Mouse (Mus musculus) layer of hippocampus, adult 11-12 months (tissue): ENCODE measurements around the gene Brd7.
A peak's percentile ranks its signal among the peaks of the same experiment; 100 is the strongest.

Experiments used
- DNase-seq: peaks from one replicate; pipeline ENCODE4 v3.0.0; 2022; ENCODE audit warnings: low spot score

Gene Brd7

GRCm38 (mm10) chr8:88361708-88362428, at the start of gene Brd7:
TSS of gene Brd7 (minus strand) at chr8:88362194.
- peak; percentile 80 for DNase-seq

DNA sequence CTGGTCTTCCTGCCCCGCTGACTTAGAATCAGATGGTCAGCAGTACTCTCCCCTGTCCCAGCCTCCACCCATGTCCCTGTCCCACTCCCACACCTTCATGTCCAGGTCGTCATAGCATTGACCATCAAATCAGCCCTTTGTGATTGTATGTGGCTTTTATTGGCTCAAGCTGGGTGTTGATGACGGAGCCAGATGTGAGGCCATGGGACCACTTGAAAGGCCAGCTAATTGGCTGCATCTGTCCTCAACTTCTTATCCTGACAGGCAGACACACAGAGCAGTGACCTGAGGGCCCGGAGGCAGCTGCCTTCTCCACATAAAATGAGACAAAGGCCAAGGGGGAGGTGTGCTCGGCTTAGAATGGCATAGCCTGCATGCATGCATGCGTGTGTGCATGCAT, 49.5 kb upstream of the Brd7 start:
- no peak for DNase-seq

- DNase-seq, result no peak
Observed at GRCm38 (mm10) chr8:88409401-88409940, 47.5 kb upstream of the Brd7 start.

GRCm38 (mm10) chr8:88407716-88408115, 45.7 kb upstream of the Brd7 start:
- no peak for DNase-seq

DNA sequence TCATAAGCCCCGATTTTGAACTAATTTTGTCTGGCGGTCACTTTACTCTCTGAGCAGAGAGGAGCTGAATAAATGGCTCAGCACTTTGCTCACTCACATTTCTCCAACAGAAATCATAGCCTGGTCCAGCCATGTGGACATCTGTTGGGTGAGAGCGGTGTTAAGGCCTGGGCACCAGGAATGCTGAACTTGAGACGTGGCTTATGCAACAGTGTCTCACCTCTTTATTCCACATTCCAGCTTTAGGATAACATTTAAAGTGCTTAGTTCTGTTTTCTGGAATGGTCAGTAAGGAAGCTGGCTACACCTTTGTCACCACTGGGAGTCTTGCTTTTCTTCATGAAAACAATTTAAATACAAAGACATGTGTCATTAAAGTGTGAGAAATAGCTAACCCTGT, 36.1 kb upstream of the Brd7 start:
- DNase-seq, result no peak

- no peak for DNase-seq
Observed at GRCm38 (mm10) chr8:88393298-88393697, 31.3 kb upstream of the Brd7 start.

GRCm38 (mm10) chr8:88390749-88391148, 28.8 kb upstream of the Brd7 start:
- no peak for DNase-seq

DNA sequence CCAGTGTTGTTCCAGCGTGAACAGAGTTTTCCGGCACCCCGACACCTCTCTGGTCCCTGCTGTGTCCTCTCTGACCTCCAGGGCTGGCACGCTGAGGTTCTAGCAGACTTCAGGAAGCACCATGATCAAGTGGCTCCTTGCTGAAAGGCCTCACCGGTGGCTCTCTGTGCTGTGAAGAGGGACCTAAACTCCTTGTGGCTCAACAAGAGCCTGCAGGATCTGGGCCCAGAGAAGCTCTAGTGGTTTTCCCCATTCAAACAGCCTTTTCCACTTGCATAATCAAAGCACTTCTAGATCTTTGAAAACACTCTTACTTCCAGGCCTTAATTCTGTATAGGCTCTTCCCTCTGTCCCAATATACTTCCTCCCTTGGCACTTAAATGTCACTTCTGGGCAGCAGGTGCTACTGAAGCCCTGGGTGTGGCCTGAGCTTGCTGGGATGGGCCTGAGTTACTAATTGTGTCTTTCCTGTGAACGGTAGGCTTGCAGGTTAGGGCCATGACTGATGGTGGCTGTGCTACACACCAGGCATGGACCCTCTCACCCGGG, 26.8 kb upstream of the Brd7 start:
- DNase-seq, result no peak

GRCm38 (mm10) chr8:88387874-88388273, 25.9 kb upstream of the Brd7 start:
- no peak for DNase-seq

- DNase-seq, result no peak
Observed at GRCm38 (mm10) chr8:88383164-88383556, 21.2 kb upstream of the Brd7 start.

DNA sequence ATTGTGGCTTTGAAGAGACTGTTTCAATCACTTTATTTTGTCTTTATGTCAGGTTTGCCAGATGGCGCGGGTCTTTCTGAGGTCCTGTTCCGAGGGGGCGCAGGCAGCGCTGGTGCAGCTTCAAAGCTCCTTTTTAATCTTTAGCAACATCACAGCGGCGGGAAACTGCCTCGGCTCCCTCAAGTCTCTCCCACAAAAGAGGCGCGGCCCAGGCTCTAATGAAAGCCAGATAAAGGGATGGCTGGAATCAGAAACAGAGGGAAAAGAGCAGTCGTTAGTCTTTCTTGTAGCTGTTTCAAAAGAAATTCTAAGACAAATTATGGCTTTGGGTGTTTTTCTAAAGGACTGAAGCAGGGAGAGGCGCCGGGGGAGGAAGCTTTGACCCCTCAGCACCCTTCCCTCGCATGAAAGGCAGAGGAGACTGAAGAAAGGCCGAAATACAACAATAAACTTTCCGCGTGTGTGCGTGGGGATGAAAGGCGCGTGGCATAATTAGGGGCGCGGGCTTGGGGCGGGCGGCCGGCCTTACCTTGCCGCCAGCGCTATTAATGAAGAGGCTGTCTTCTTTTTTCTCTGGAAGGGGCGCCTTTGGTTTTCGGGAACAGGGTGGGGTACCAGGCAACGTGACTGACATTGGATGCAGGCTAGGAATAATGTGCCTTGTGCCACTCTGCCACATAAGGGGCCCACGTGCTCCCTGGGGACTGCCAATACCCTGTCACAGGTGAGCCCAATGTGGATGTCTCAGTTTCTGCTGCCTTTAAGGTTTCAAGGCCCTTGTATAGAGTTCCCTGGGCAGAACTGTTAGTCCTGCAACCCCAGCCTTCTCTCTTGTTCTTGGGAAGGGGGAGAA, 20.5 kb upstream of the Brd7 start:
- DNase-seq, result no peak

DNA sequence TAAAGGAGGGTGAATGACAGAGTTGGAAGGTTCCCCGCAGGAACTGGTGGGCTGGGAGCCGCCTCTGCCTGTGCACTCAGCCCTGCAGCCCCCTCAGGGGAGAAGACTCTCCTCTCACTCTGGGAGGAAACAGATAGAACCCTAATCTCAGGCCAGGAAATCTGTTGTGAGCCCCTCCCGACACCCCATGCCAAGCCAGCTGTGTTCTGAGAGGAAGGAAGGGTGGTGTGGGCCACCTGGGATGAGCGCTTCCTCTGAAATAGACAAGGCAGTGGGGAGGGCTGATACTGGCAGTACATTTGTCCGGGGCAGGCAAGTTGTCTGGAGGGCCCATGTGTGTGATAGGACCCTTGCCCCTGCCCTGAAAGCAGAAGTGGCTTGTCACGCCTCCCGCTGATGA, 18.5 kb upstream of the Brd7 start:
- DNase-seq, result no peak

GRCm38 (mm10) chr8:88376836-88377582, 15.0 kb upstream of the Brd7 start:
- DNase-seq, result peak; percentile 24

- DNase-seq, result no peak
Observed at GRCm38 (mm10) chr8:88371522-88371921, 9.5 kb upstream of the Brd7 start.

DNA sequence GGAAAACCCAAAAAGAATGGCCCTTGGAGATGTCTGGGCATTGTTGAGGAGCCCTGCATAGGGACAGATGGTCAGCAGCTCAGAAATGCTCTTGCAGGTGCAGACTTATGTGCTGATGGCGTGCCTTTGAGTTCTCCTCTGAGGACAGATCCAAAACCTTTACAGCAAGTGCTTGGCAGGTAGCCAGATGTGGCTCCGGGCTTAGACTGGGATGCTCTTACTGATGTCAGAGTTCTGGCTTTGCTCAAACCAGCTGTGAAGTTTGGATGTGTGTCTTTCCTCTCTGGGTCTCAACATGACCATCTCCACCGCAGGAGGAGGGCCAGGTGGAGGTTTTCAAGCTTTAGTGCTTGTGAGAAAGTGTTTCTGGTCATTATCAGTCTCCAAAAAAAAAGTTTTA, 7.8 kb upstream of the Brd7 start:
- no peak for DNase-seq

- DNase-seq, result no peak
Observed at GRCm38 (mm10) chr8:88369221-88369620, 7.2 kb upstream of the Brd7 start.

DNA sequence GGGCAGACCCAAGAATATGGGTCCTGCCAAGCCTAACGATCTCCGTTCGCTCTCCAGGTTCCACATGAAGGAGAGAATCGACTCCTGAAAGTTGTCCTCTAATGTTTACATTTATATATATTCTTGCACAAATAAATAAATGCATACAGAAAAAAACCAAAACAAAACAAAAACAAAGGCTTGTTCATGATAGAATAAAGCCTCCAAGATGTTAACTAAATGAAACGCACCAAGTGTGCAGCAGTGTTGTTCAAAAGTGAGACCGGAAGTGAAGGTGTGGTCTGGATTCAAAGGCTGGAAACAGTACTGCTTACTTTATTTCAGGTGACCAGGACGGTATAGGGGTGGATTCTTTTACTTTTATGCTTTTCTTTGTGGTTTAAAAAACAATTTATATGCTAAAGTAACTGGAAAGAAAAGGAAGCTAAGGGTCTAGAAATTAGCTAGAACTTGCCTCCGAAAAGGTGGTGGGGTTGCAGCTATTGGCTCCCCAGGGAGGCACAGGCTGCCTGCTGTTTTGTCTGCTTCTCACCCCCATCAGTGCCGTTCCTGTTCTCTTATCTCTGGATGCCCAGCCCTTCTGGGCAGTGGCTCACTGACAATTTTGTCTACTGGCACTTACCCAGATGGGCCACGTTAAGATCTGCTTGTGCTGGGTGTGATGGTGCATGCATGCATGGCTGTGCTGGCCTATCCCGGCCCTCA, 604 bp upstream of the Brd7 start:
- DNase-seq, result no peak

DNA sequence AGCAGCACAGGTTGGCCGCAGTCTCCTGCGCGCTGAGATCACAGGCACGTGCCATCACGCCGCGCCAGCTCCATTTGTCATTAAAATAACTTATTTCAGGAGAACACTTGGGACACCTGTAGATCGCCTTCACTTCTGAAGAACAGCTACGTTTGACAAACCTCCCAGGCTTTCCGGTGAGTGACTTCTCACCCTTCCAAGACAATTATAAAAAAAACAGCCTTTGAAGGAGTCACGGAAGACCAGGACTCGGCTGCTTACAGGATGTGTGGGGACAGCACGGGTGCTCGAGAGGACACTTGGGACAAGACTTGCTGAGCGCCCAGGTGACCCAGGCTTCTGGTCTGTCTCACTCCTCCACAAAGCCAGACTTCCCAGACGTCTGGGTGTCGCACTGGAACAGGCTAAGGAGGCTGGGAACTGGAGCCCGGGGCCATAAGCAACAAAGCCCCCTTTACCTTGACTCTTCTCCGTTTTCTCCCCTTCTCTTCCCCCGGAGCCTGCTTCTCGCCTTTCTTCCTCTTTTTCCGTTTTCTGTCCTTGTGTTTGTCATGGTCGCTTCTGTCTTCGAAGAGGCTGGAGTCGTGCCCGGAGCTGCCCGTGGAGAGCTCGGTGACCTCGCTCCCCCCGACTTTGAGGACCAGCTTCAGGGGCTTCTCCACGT, 818 bp downstream of the Brd7 start:
- DNase-seq, result peak; percentile 16

GRCm38 (mm10) chr8:88359959-88360358, 2.0 kb downstream of the Brd7 start:
- DNase-seq, result no peak

GRCm38 (mm10) chr8:88357946-88358345, 4.0 kb downstream of the Brd7 start:
- DNase-seq, result no peak
